Mouse (Mus musculus) spleen, adult 2 months (tissue): ENCODE results near the gene Cd19.

ENCODE experiments used
- CTCF ChIP-seq: fragments of 200-500 bp; IDR thresholded peaks from 2 replicates; pipeline ENCODE4 v1.5.1; 2011; ENCODE audit warnings: mild to moderate bottlenecking, inconsistent platforms; ENCODE audit not compliant: insufficient read depth, insufficient read length, insufficient replicate concordance; ENCODE audit errors: extremely low read depth
- POLR2A ChIP-seq: fragments of 200-500 bp; IDR thresholded peaks from 2 replicates; pipeline ENCODE4 v1.6.1; 2011; ENCODE audit warnings: low read depth, low read length, inconsistent platforms

DNA sequence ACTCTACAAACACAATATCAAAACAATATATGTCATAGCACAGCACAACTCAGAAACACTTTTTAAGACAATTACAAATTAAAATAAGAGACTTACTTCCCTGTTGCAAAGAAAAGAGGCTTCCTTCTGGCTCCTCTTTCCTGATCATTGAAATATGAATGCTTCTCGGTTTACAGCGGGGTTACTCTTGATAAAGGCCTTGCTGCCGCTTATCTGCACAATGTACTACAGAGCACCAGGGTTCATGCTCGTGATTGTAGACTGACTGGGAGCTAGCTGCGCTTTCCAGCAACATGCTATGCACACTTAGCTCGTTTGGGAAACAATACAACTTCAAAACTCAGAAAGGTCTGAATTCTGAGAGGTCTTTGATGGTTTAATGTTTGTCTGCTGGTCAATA lies 17.5 kb downstream of the Cd19 start:
- TF ChIP-seq CTCF (no peak), POLR2A (no peak)
